Mouse (Mus musculus) layer of hippocampus, adult 9-10 months (tissue): ENCODE measurements around the gene Kcnip4.
A peak's percentile ranks its signal among the peaks of the same experiment; 100 is the strongest.

ENCODE experiments used
- DNase-seq: peaks from one replicate; pipeline ENCODE4 v3.0.0; 2022; ENCODE audit warnings: low spot score

Kcnip4 gene

GRCm38 (mm10) chr5:48408276-48408675 lies 1116.4 kb downstream of the Kcnip4 start:
- no peak for DNase-seq

GRCm38 (mm10) chr5:48402497-48402896 lies 1122.2 kb downstream of the Kcnip4 start:
- DNase-seq: no peak

GRCm38 (mm10) chr5:48371890-48372766 lies 1152.6 kb downstream of the Kcnip4 start:
- peak; percentile 94 for DNase-seq

GRCm38 (mm10) chr5:48349309-48349708 lies 1175.4 kb downstream of the Kcnip4 start:
- no peak for DNase-seq

GRCm38 (mm10) chr5:48345983-48346648 lies 1178.6 kb downstream of the Kcnip4 start:
- DNase-seq: no peak

- DNase-seq: peak; percentile 7
Measured at GRCm38 (mm10) chr5:48345095-48345982, 1179.4 kb downstream of the Kcnip4 start.

GRCm38 (mm10) chr5:48340808-48341433 lies 1183.8 kb downstream of the Kcnip4 start:
- no peak for DNase-seq
